In genomic region chrX:162760115-162760942, GRCm38 (mm10) we compare ENCODE assay signal across 8 mouse cellular contexts. TPM values are rescaled to one million over a fixed set of nuclear protein-coding genes. Genes with fewer than 3 reads are reported as not detected.
A peak's percentile ranks its signal among the peaks of the same experiment; 100 is the strongest.
DNase-seq lines count a peak whose midpoint lies in the region; ATAC-seq and TF ChIP-seq lines count a peak whose summit lies in the region.

Gene Rbbp7 (plus strand): TSS chrX:162760402.

- H3K4me3 ChIP-seq in brown adipose tissue, adult 24 weeks (ENCODE audit: insufficient read depth, low read depth, low read length) = peak within 1 kb of the TSS; percentile 76
- H3K4me3 ChIP-seq in heart, embryonic 14.5 days (ENCODE audit: control insufficient read depth in 1 of 2, insufficient read depth in 1 of 2, low read depth in 1 of 2, low read length in 2 of 2) = peak within 1 kb of the TSS; percentile 72 to 85
- H3K4me3 ChIP-seq in liver, embryonic 14.5 days (ENCODE audit: insufficient read depth in 1 of 2, low read depth in 2 of 2, low read length in 2 of 2) = peak within 1 kb of the TSS; percentile 69 to 85
- peak within 1 kb of the TSS; percentile 65 for H3K4me3 ChIP-seq in neural tube, embryonic 11.5 days (ENCODE audit: low read depth, low read length)
- peak within 1 kb of the TSS; percentile 65 for H3K4me3 ChIP-seq in stomach, postnatal 0 days (ENCODE audit: low read depth, low read length)

- no peak for TF ChIP-seq CTCF in liver, embryonic 14.5 days (IDR thresholded peaks at IDR 0.05; ENCODE audit: low read depth)
- no peak for TF ChIP-seq CTCF in stomach, postnatal 0 days (IDR thresholded peaks at IDR 0.05; ENCODE audit: low read depth)

- peak; percentile 96 for ATAC-seq in heart, embryonic 14.5 days (ENCODE audit: insufficient number of reproducible peaks, insufficient read depth, low FRiP score, low read depth)
- ATAC-seq in liver, embryonic 14.5 days (ENCODE audit: insufficient read depth) = peak; percentile 97
- ATAC-seq in neural tube, embryonic 11.5 days (ENCODE audit: insufficient read depth, low FRiP score, low TSS enrichment) = peak; percentile 98
- peak; percentile 96 for ATAC-seq in stomach, postnatal 0 days (ENCODE audit: low FRiP score, low TSS enrichment)

- no peak for TF ChIP-seq EP300 in liver, embryonic 14.5 days (IDR thresholded peaks at IDR 0.05; ENCODE audit: low read depth)
- no peak for TF ChIP-seq EP300 in stomach, postnatal 0 days (optimal IDR thresholded peaks at IDR 0.05)

- no peaks in the 10 kb centered on the region for H3K27me3 ChIP-seq in heart, embryonic 14.5 days (ENCODE audit: control insufficient read depth, insufficient read depth, low read length)
- H3K27me3 ChIP-seq in liver, embryonic 14.5 days (ENCODE audit: control insufficient read depth, insufficient read depth, low read length) = no peaks in the 10 kb centered on the region
- H3K27me3 ChIP-seq in neural tube, embryonic 11.5 days (ENCODE audit: control insufficient read depth, insufficient read depth, low read length) = no peaks in the 10 kb centered on the region
- H3K27me3 ChIP-seq in stomach, postnatal 0 days (ENCODE audit: control insufficient read depth, insufficient read depth, low read length) = no peaks in the 10 kb centered on the region

- 17% methylated on average over 63 of the region's 100 CpGs for WGBS in heart, embryonic 14.5 days
- 13% methylated on average over 76 of the region's 100 CpGs for WGBS in liver, embryonic 14.5 days (ENCODE audit: insufficient replicate concordance)
- 22% methylated on average over 68 of the region's 100 CpGs for WGBS in neural tube, embryonic 11.5 days
- 12% methylated on average over 47 of the region's 100 CpGs for WGBS in stomach, postnatal 0 days

- H3K36me3 ChIP-seq in heart, embryonic 14.5 days (ENCODE audit: control insufficient read depth, insufficient read depth, low read length) = peaks cover 17% of the 10 kb centered on the region
- peaks cover 7% of the 10 kb centered on the region for H3K36me3 ChIP-seq in liver, embryonic 14.5 days (replicated peaks; ENCODE audit: control insufficient read depth, insufficient read depth, low read depth)
- no peaks in the 10 kb centered on the region for H3K36me3 ChIP-seq in neural tube, embryonic 11.5 days (ENCODE audit: control insufficient read depth, insufficient read depth, low read length)
- no peaks in the 10 kb centered on the region for H3K36me3 ChIP-seq in stomach, postnatal 0 days (ENCODE audit: control insufficient read depth, insufficient read depth, low read length)

- peak within 1 kb of the TSS; percentile 86 for H3K27ac ChIP-seq in brown adipose tissue, adult 24 weeks (replicated peaks; ENCODE audit: low read depth, low read length)
- H3K27ac ChIP-seq in heart, embryonic 14.5 days (replicated peaks in 1 of 2; ENCODE audit: control insufficient read depth in 1 of 2, insufficient read depth in 1 of 2, low read depth in 2 of 2, low read length in 2 of 2) = peak within 1 kb of the TSS; percentile 98 to 99
- peak within 1 kb of the TSS; percentile 77 for H3K27ac ChIP-seq in liver, embryonic 14.5 days
- H3K27ac ChIP-seq in neural tube, embryonic 11.5 days (ENCODE audit: low read depth, low read length) = peak within 1 kb of the TSS; percentile 89
- peak within 1 kb of the TSS; percentile 97 for H3K27ac ChIP-seq in stomach, postnatal 0 days (replicated peaks)

- H3K4me2 ChIP-seq in heart, embryonic 14.5 days (ENCODE audit: low read length) = peak within 1 kb of the TSS; percentile 66
- peak within 1 kb of the TSS; percentile 74 for H3K4me2 ChIP-seq in liver, embryonic 14.5 days (ENCODE audit: low read depth)
- H3K4me2 ChIP-seq in neural tube, embryonic 11.5 days (ENCODE audit: low read depth) = peak within 1 kb of the TSS; percentile 48
- peak within 1 kb of the TSS; percentile 54 for H3K4me2 ChIP-seq in stomach, postnatal 0 days (replicated peaks; ENCODE audit: low read depth)

- H3K9me3 ChIP-seq in heart, embryonic 14.5 days (ENCODE audit: control insufficient read depth, low read length) = no peaks in the 10 kb centered on the region
- H3K9me3 ChIP-seq in liver, embryonic 14.5 days (ENCODE audit: control insufficient read depth, low read length) = no peaks in the 10 kb centered on the region
- H3K9me3 ChIP-seq in neural tube, embryonic 11.5 days (ENCODE audit: control insufficient read depth, low read length) = no peaks in the 10 kb centered on the region
- no peaks in the 10 kb centered on the region for H3K9me3 ChIP-seq in stomach, postnatal 0 days (ENCODE audit: control insufficient read depth, low read length)

- DNase-seq in CD4-positive, CD25-positive, alpha-beta regulatory T cell, adult 2 months (ENCODE audit: low read depth, low spot score) = peak; percentile 96
- DNase-seq in fibroblast of lung, adult 2 months (ENCODE audit: low read depth) = peak; percentile 81
- DNase-seq in kidney, postnatal 25 days = peak; percentile 90 to 96
- DNase-seq in liver, embryonic 14.5 days (ENCODE audit: low read depth in 3 of 3, low spot score in 3 of 3) = peak; percentile 76 to 80 (median 80)
- DNase-seq in neural tube, embryonic 11.5 days (ENCODE audit: low spot score) = peak; percentile 92
- DNase-seq in stomach, postnatal 0 days (ENCODE audit: low spot score) = peak; percentile 93

- peak within 1 kb of the TSS; percentile 91 for H3K9ac ChIP-seq in heart, embryonic 14.5 days (ENCODE audit: low read length)
- H3K9ac ChIP-seq in liver, embryonic 14.5 days (replicated peaks) = peak within 1 kb of the TSS; percentile 87
- H3K9ac ChIP-seq in neural tube, embryonic 11.5 days (ENCODE audit: low read length) = peak within 1 kb of the TSS; percentile 69
- H3K9ac ChIP-seq in stomach, postnatal 0 days (ENCODE audit: low read length) = peak within 1 kb of the TSS; percentile 85

- 0 out of 2 replicates have a peak, but pooled peaks cover 2% of the 10 kb centered on the region for H3K4me1 ChIP-seq in brown adipose tissue, adult 24 weeks (ENCODE audit: control insufficient read depth, insufficient read depth, insufficient read length, low read length)
- H3K4me1 ChIP-seq in heart, embryonic 14.5 days (ENCODE audit: control insufficient read depth in 2 of 2, insufficient read depth in 2 of 2, low read length in 2 of 2) = peaks cover 0 to 8% of the 10 kb centered on the region in 2 experiments; a peak in 2 of 4 replicates
- peaks cover 4 to 9% of the 10 kb centered on the region in 2 experiments; a peak in 3 of 4 replicates for H3K4me1 ChIP-seq in liver, embryonic 14.5 days (replicated peaks; ENCODE audit: control insufficient read depth in 2 of 2, insufficient read depth in 2 of 2, low read length in 1 of 2)
- H3K4me1 ChIP-seq in neural tube, embryonic 11.5 days (ENCODE audit: control insufficient read depth, insufficient read depth, low read length) = 0 out of 2 replicates have a peak, but pooled peaks cover 4% of the 10 kb centered on the region
- no peaks in the 10 kb centered on the region for H3K4me1 ChIP-seq in stomach, postnatal 0 days (replicated peaks; ENCODE audit: control insufficient read depth, insufficient read depth)

RNA-seq across cellular contexts. Expression of gene Rbbp7, which starts in this region (rescaled TPM):
- polyA plus RNA-seq in brown adipose tissue, adult 24 weeks (2012; ENCODE audit: insufficient read depth, insufficient read length, missing spikeins) = 57.3 and 65.9 TPM in 2 replicates
- 430 and 440 TPM in 2 replicates for polyA plus RNA-seq in heart, embryonic 14.5 days (2014; fragmentation: Nextera tagmentation; extraction: Ambion mirVana)
- 69.9 and 111 TPM in 2 replicates for polyA plus RNA-seq in liver, embryonic 14.5 days (2012; rRNA removed)
- polyA plus RNA-seq in liver, embryonic 14.5 days (2014; fragmentation: Nextera tagmentation; extraction: Ambion mirVana) = 192 and 194 TPM in 2 replicates
- polyA plus RNA-seq in neural tube, embryonic 11.5 days (2014; fragmentation: Nextera tagmentation; extraction: Ambion mirVana) = 325 and 326 TPM in 2 replicates
- polyA plus RNA-seq in stomach, postnatal 0 days (2015; fragmentation: Nextera tagmentation; extraction: Ambion mirVana) = 269 and 276 TPM in 2 replicates

Comparison
In these comparisons a context has a peak if more than half of its experiments do, and no peak if none do; other contexts are left out.
1. Peak in every context shown above with its lines: DNase-seq, ATAC-seq, H3K4me3 ChIP-seq and H3K27ac ChIP-seq.